Mouse (Mus musculus): ENCODE measurements around the gene Rag1. TPM values are rescaled to one million over a fixed set of nuclear protein-coding genes. Genes with fewer than 3 reads are reported as not detected.

Gene Rag1
- 0.02 and 0.04 TPM in 2 replicates for polyA plus RNA-seq (2015; fragmentation: Nextera tagmentation; extraction: Ambion mirVana)

GRCm38 (mm10) chr2:101649114-101649671 is at the start of gene Rag1, which contains the start of gene B230118H07Rik:
Gene Rag1 (minus strand): TSS chr2:101649501.
Gene B230118H07Rik (minus strand): TSS chr2:101649532.
- no peak for ATAC-seq (ENCODE audit: low FRiP score, low TSS enrichment)
- no peaks in the 10 kb centered on the region for H3K9me3 ChIP-seq (ENCODE audit: low read length)
- no peak within 1 kb of the TSS for H3K9ac ChIP-seq (replicated peaks; ENCODE audit: low read length)
- H3K4me1 ChIP-seq (ENCODE audit: insufficient read depth, low read length), result peaks cover 4% of the 10 kb centered on the region
- no peak within 1 kb of the TSS for H3K4me3 ChIP-seq (ENCODE audit: low read length)
- no peaks in the 10 kb centered on the region for H3K36me3 ChIP-seq (ENCODE audit: insufficient read depth, low read length)
- 42% methylated on average over 8 of the region's 8 CpGs for WGBS
- no peak within 1 kb of the TSS for H3K27ac ChIP-seq (ENCODE audit: low read length)
- no peak within 1 kb of the TSS for H3K4me2 ChIP-seq (replicated peaks; ENCODE audit: low read depth, low read length)
- H3K27me3 ChIP-seq (ENCODE audit: insufficient read depth, low read length), result no peaks in the 10 kb centered on the region

- Histone ChIP-seq H3K4me2 (replicated peaks; ENCODE audit: low read depth, low read length) (no peak overlapping the region), H3K27me3 (ENCODE audit: insufficient read depth, low read length) (no peaks in the 10 kb centered on the region), H3K4me3 (ENCODE audit: low read length) (no peak overlapping the region), H3K27ac (ENCODE audit: low read length) (no peak overlapping the region), H3K36me3 (ENCODE audit: insufficient read depth, low read length) (peaks cover 32% of the 10 kb centered on the region), H3K9me3 (ENCODE audit: low read length) (no peaks in the 10 kb centered on the region), H3K9ac (replicated peaks; ENCODE audit: low read length) (no peak overlapping the region), H3K4me1 (ENCODE audit: insufficient read depth, low read length) (no peaks in the 10 kb centered on the region)
- 84% methylated on average over 7 of the region's 7 CpGs for WGBS
- no peak for ATAC-seq (ENCODE audit: low FRiP score, low TSS enrichment)
These were observed 46.3 kb upstream of the Rag1 start for GRCm38 (mm10) chr2:101695584-101695983.

- H3K36me3 ChIP-seq (ENCODE audit: insufficient read depth, low read length), result peaks cover 45% of the 10 kb centered on the region
- WGBS, result 51% methylated on average over 5 of the region's 5 CpGs
- no peak overlapping the region for H3K9ac ChIP-seq (replicated peaks; ENCODE audit: low read length)
- no peak overlapping the region for H3K4me3 ChIP-seq (ENCODE audit: low read length)
- no peak overlapping the region for H3K4me2 ChIP-seq (replicated peaks; ENCODE audit: low read depth, low read length)
- ATAC-seq (ENCODE audit: low FRiP score, low TSS enrichment), result no peak
- no peaks in the 10 kb centered on the region for H3K9me3 ChIP-seq (ENCODE audit: low read length)
- H3K4me1 ChIP-seq (ENCODE audit: insufficient read depth, low read length), result no peaks in the 10 kb centered on the region
- H3K27ac ChIP-seq (ENCODE audit: low read length), result no peak overlapping the region
- H3K27me3 ChIP-seq (ENCODE audit: insufficient read depth, low read length), result no peaks in the 10 kb centered on the region
These were observed 44.4 kb upstream of the Rag1 start for GRCm38 (mm10) chr2:101693577-101694215.

GRCm38 (mm10) chr2:101693043-101693442 is 43.7 kb upstream of the Rag1 start:
- H3K4me3 ChIP-seq (ENCODE audit: low read length), result no peak overlapping the region
- H3K4me2 ChIP-seq (replicated peaks; ENCODE audit: low read depth, low read length), result no peak overlapping the region
- no peaks in the 10 kb centered on the region for H3K4me1 ChIP-seq (ENCODE audit: insufficient read depth, low read length)
- H3K9ac ChIP-seq (replicated peaks; ENCODE audit: low read length), result no peak overlapping the region
- no peak overlapping the region for H3K27ac ChIP-seq (ENCODE audit: low read length)
- H3K27me3 ChIP-seq (ENCODE audit: insufficient read depth, low read length), result no peaks in the 10 kb centered on the region
- H3K36me3 ChIP-seq (ENCODE audit: insufficient read depth, low read length), result peaks cover 45% of the 10 kb centered on the region
- ATAC-seq (ENCODE audit: low FRiP score, low TSS enrichment), result no peak
- no peaks in the 10 kb centered on the region for H3K9me3 ChIP-seq (ENCODE audit: low read length)
- WGBS, result 69% methylated on average over 4 of the region's 4 CpGs

- Histone ChIP-seq H3K9me3 (ENCODE audit: low read length) (no peaks in the 10 kb centered on the region), H3K9ac (replicated peaks; ENCODE audit: low read length) (no peak overlapping the region), H3K4me1 (ENCODE audit: insufficient read depth, low read length) (no peaks in the 10 kb centered on the region), H3K4me3 (ENCODE audit: low read length) (no peak overlapping the region), H3K27me3 (ENCODE audit: insufficient read depth, low read length) (no peaks in the 10 kb centered on the region), H3K27ac (ENCODE audit: low read length) (no peak overlapping the region), H3K4me2 (replicated peaks; ENCODE audit: low read depth, low read length) (no peak overlapping the region), H3K36me3 (ENCODE audit: insufficient read depth, low read length) (peaks cover 40% of the 10 kb centered on the region)
- 93% methylated on average over 9 of the region's 9 CpGs for WGBS
- ATAC-seq (ENCODE audit: low FRiP score, low TSS enrichment), result no peak
These were observed 41.0 kb upstream of the Rag1 start for GRCm38 (mm10) chr2:101690252-101690827.

- Histone ChIP-seq H3K27me3 (ENCODE audit: insufficient read depth, low read length) (no peaks in the 10 kb centered on the region), H3K36me3 (ENCODE audit: insufficient read depth, low read length) (peaks cover 44% of the 10 kb centered on the region), H3K9ac (replicated peaks; ENCODE audit: low read length) (no peak overlapping the region), H3K4me2 (replicated peaks; ENCODE audit: low read depth, low read length) (no peak overlapping the region), H3K9me3 (ENCODE audit: low read length) (no peaks in the 10 kb centered on the region), H3K4me3 (ENCODE audit: low read length) (no peak overlapping the region), H3K4me1 (ENCODE audit: insufficient read depth, low read length) (no peaks in the 10 kb centered on the region), H3K27ac (ENCODE audit: low read length) (no peak overlapping the region)
- WGBS, result 93% methylated on average over 5 of the region's 5 CpGs
- ATAC-seq (ENCODE audit: low FRiP score, low TSS enrichment), result no peak
These were observed 38.7 kb upstream of the Rag1 start for GRCm38 (mm10) chr2:101688011-101688410.

- Histone ChIP-seq H3K27ac (ENCODE audit: low read length) (no peak overlapping the region), H3K4me3 (ENCODE audit: low read length) (no peak overlapping the region), H3K36me3 (ENCODE audit: insufficient read depth, low read length) (peaks cover 26% of the 10 kb centered on the region), H3K4me1 (ENCODE audit: insufficient read depth, low read length) (peaks cover 2% of the 10 kb centered on the region), H3K27me3 (ENCODE audit: insufficient read depth, low read length) (no peaks in the 10 kb centered on the region), H3K9ac (replicated peaks; ENCODE audit: low read length) (no peak overlapping the region), H3K9me3 (ENCODE audit: low read length) (no peaks in the 10 kb centered on the region), H3K4me2 (replicated peaks; ENCODE audit: low read depth, low read length) (no peak overlapping the region)
- 90% methylated on average over 12 of the region's 12 CpGs for WGBS
- no peak for ATAC-seq (ENCODE audit: low FRiP score, low TSS enrichment)
These were observed 35.1 kb upstream of the Rag1 start for GRCm38 (mm10) chr2:101684421-101684820.

GRCm38 (mm10) chr2:101679164-101679784 is 30.0 kb upstream of the Rag1 start:
- no peaks in the 10 kb centered on the region for H3K36me3 ChIP-seq (ENCODE audit: insufficient read depth, low read length)
- H3K4me3 ChIP-seq (ENCODE audit: low read length), result peak overlapping the region; percentile 98
- ATAC-seq (ENCODE audit: low FRiP score, low TSS enrichment), result no peak
- peak overlapping the region; percentile 92 for H3K9ac ChIP-seq (replicated peaks; ENCODE audit: low read length)
- no peak overlapping the region for H3K27ac ChIP-seq (ENCODE audit: low read length)
- peaks cover 5% of the 10 kb centered on the region for H3K4me1 ChIP-seq (ENCODE audit: insufficient read depth, low read length)
- H3K9me3 ChIP-seq (ENCODE audit: low read length), result no peaks in the 10 kb centered on the region
- H3K27me3 ChIP-seq (ENCODE audit: insufficient read depth, low read length), result peaks cover 3% of the 10 kb centered on the region; the same call in 1 of the 2 replicates
- 3% methylated on average over 15 of the region's 15 CpGs for WGBS
- peak overlapping the region; percentile 62 for H3K4me2 ChIP-seq (replicated peaks; ENCODE audit: low read depth, low read length)

- Histone ChIP-seq H3K4me3 (ENCODE audit: low read length) (peak within 1 kb of the TSS; percentile 98), H3K27ac (ENCODE audit: low read length) (0 out of 2 replicates have a peak within 1 kb of the TSS, but pooled peaks have one; percentile 26), H3K9me3 (ENCODE audit: low read length) (no peaks in the 10 kb centered on the region), H3K4me2 (replicated peaks; ENCODE audit: low read depth, low read length) (peak within 1 kb of the TSS; percentile 62), H3K27me3 (ENCODE audit: insufficient read depth, low read length) (peaks cover 3% of the 10 kb centered on the region; the same call in 1 of the 2 replicates), H3K4me1 (ENCODE audit: insufficient read depth, low read length) (peaks cover 5% of the 10 kb centered on the region), H3K9ac (replicated peaks; ENCODE audit: low read length) (peak within 1 kb of the TSS; percentile 92), H3K36me3 (ENCODE audit: insufficient read depth, low read length) (no peaks in the 10 kb centered on the region)
- under 1% methylated on average over 65 of the region's 68 CpGs for WGBS
- ATAC-seq (ENCODE audit: low FRiP score, low TSS enrichment), result peak; percentile 97
These were observed 29.1 kb upstream of the Rag1 start, which contains the start of gene Traf6 for GRCm38 (mm10) chr2:101678236-101679021. Gene Traf6 (plus strand): TSS chr2:101678429.
